Mouse (Mus musculus): ENCODE data around the gene Fance. TPM values are rescaled to one million over a fixed set of nuclear protein-coding genes. Genes with fewer than 3 reads are reported as not detected.

Fance gene
- polyA plus RNA-seq, 1 experiment, result 32.1 TPM

- no peak overlapping the region for H3K27ac ChIP-seq (ENCODE audit: insufficient read depth, low read depth, low read length)
- H3K4me1 ChIP-seq (ENCODE audit: control insufficient read depth, insufficient read depth, low read length), result peaks cover 30% of the 10 kb centered on the region
- TF ChIP-seq POLR2A (IDR thresholded peaks at IDR 0.05; ENCODE audit: borderline replicate concordance, low read depth, low read length) (no peak), CTCF (IDR thresholded peaks at IDR 0.05; ENCODE audit: low read depth, low read length) (no peak)
- H3K4me3 ChIP-seq (ENCODE audit: insufficient read depth, low read length), result no peak overlapping the region
These were observed 34.1 kb upstream of the Fance start for GRCm38 (mm10) chr17:28279236-28279635.

GRCm38 (mm10) chr17:28279780-28280422, 33.4 kb upstream of the Fance start:
- no peak overlapping the region for H3K27ac ChIP-seq (ENCODE audit: insufficient read depth, low read depth, low read length)
- TF ChIP-seq POLR2A (IDR thresholded peaks at IDR 0.05; ENCODE audit: borderline replicate concordance, low read depth, low read length) (no peak), CTCF (IDR thresholded peaks at IDR 0.05; ENCODE audit: low read depth, low read length) (no peak)
- H3K4me3 ChIP-seq (ENCODE audit: insufficient read depth, low read length), result no peak overlapping the region
- peaks cover 30% of the 10 kb centered on the region for H3K4me1 ChIP-seq (ENCODE audit: control insufficient read depth, insufficient read depth, low read length)

- H3K27ac ChIP-seq (ENCODE audit: insufficient read depth, low read depth, low read length), result no peak overlapping the region
- H3K4me3 ChIP-seq (ENCODE audit: insufficient read depth, low read length), result no peak overlapping the region
- H3K4me1 ChIP-seq (ENCODE audit: control insufficient read depth, insufficient read depth, low read length), result peaks cover 30% of the 10 kb centered on the region
- TF ChIP-seq POLR2A (IDR thresholded peaks at IDR 0.05; ENCODE audit: borderline replicate concordance, low read depth, low read length) (no peak), CTCF (IDR thresholded peaks at IDR 0.05; ENCODE audit: low read depth, low read length) (no peak)
These were observed 32.9 kb upstream of the Fance start for GRCm38 (mm10) chr17:28280423-28280800.

- no peak overlapping the region for H3K4me3 ChIP-seq (ENCODE audit: insufficient read depth, low read length)
- H3K4me1 ChIP-seq (ENCODE audit: control insufficient read depth, insufficient read depth, low read length), result peaks cover 30% of the 10 kb centered on the region
- no peak overlapping the region for H3K27ac ChIP-seq (ENCODE audit: insufficient read depth, low read depth, low read length)
- no peak for TF ChIP-seq CTCF (IDR thresholded peaks at IDR 0.05; ENCODE audit: low read depth, low read length)
- no peak for TF ChIP-seq POLR2A (IDR thresholded peaks at IDR 0.05; ENCODE audit: borderline replicate concordance, low read depth, low read length)
These were observed 32.4 kb upstream of the Fance start for GRCm38 (mm10) chr17:28280831-28281377.

GRCm38 (mm10) chr17:28281866-28282441, 31.4 kb upstream of the Fance start:
- Histone ChIP-seq H3K4me3 (ENCODE audit: insufficient read depth, low read length) (no peak overlapping the region), H3K4me1 (ENCODE audit: control insufficient read depth, insufficient read depth, low read length) (peaks cover 30% of the 10 kb centered on the region), H3K27ac (ENCODE audit: insufficient read depth, low read depth, low read length) (no peak overlapping the region)
- TF ChIP-seq CTCF (IDR thresholded peaks at IDR 0.05; ENCODE audit: low read depth, low read length) (no peak), POLR2A (IDR thresholded peaks at IDR 0.05; ENCODE audit: borderline replicate concordance, low read depth, low read length) (no peak)

GRCm38 (mm10) chr17:28283199-28283598, 30.1 kb upstream of the Fance start:
- H3K4me3 ChIP-seq (ENCODE audit: insufficient read depth, low read length), result no peak overlapping the region
- H3K4me1 ChIP-seq (ENCODE audit: control insufficient read depth, insufficient read depth, low read length), result peaks cover 30% of the 10 kb centered on the region
- TF ChIP-seq CTCF (IDR thresholded peaks at IDR 0.05; ENCODE audit: low read depth, low read length), result no peak
- 0 out of 2 replicates have a peak, but pooled peaks have one; percentile 31 for TF ChIP-seq POLR2A (IDR thresholded peaks at IDR 0.05; ENCODE audit: borderline replicate concordance, low read depth, low read length)
- no peak overlapping the region for H3K27ac ChIP-seq (ENCODE audit: insufficient read depth, low read depth, low read length)

- TF ChIP-seq POLR2A (IDR thresholded peaks at IDR 0.05; ENCODE audit: borderline replicate concordance, low read depth, low read length) (no peak), CTCF (IDR thresholded peaks at IDR 0.05; ENCODE audit: low read depth, low read length) (no peak)
- Histone ChIP-seq H3K4me3 (ENCODE audit: insufficient read depth, low read length) (no peak overlapping the region), H3K27ac (ENCODE audit: insufficient read depth, low read depth, low read length) (no peak overlapping the region), H3K4me1 (ENCODE audit: control insufficient read depth, insufficient read depth, low read length) (peaks cover 25% of the 10 kb centered on the region)
These were observed 27.2 kb upstream of the Fance start for GRCm38 (mm10) chr17:28286133-28286532.

GRCm38 (mm10) chr17:28286964-28287363, 26.4 kb upstream of the Fance start:
- no peak overlapping the region for H3K27ac ChIP-seq (ENCODE audit: insufficient read depth, low read depth, low read length)
- H3K4me3 ChIP-seq (ENCODE audit: insufficient read depth, low read length), result no peak overlapping the region
- H3K4me1 ChIP-seq (ENCODE audit: control insufficient read depth, insufficient read depth, low read length), result peaks cover 17% of the 10 kb centered on the region
- TF ChIP-seq CTCF (IDR thresholded peaks at IDR 0.05; ENCODE audit: low read depth, low read length) (no peak), POLR2A (IDR thresholded peaks at IDR 0.05; ENCODE audit: borderline replicate concordance, low read depth, low read length) (no peak)

- peaks cover 13% of the 10 kb centered on the region for H3K4me1 ChIP-seq (ENCODE audit: control insufficient read depth, insufficient read depth, low read length)
- TF ChIP-seq POLR2A (IDR thresholded peaks at IDR 0.05; ENCODE audit: borderline replicate concordance, low read depth, low read length), result no peak
- H3K27ac ChIP-seq (ENCODE audit: insufficient read depth, low read depth, low read length), result no peak overlapping the region
- H3K4me3 ChIP-seq (ENCODE audit: insufficient read depth, low read length), result no peak overlapping the region
These were observed 25.7 kb upstream of the Fance start for GRCm38 (mm10) chr17:28287578-28287977.

- Histone ChIP-seq H3K4me1 (ENCODE audit: control insufficient read depth, insufficient read depth, low read length) (peaks cover 9% of the 10 kb centered on the region), H3K4me3 (ENCODE audit: insufficient read depth, low read length) (no peak overlapping the region), H3K27ac (ENCODE audit: insufficient read depth, low read depth, low read length) (no peak overlapping the region)
- 0 out of 2 replicates have a peak, but pooled peaks have one; percentile 1 for TF ChIP-seq CTCF (IDR thresholded peaks at IDR 0.05; ENCODE audit: low read depth, low read length)
- no peak for TF ChIP-seq POLR2A (IDR thresholded peaks at IDR 0.05; ENCODE audit: borderline replicate concordance, low read depth, low read length)
These were observed 25.3 kb upstream of the Fance start for GRCm38 (mm10) chr17:28287980-28288379.
